Mouse (Mus musculus): ENCODE data around the gene Hspb7.

Gene Hspb7

GRCm38 (mm10) chr4:141420192-141420829 is at the start of gene Hspb7:
Hspb7 (plus strand) TSS chr4:141420779.
- DNase-seq (ENCODE audit: low read depth, low spot score), result no peak

DNA sequence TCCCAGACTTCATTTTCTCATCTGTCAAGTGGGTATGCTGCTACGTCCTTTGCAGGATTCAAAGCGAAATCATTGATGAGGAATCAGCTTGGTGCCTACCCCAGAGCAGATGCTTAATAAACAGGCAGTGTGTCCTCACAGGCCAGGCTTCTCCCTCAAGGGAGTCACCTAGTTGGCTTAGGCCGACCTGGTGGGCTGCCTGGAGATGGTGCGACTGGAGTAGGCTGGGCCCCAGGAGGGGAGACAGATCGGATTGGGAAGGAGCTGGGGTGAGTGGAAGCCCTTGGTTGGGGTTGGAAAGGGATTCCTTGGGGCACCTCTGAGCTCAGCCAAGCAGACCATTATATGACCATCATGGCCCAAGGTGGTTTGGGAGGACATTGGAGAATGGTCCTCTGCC is 48.2 kb upstream of the Hspb7 start:
- no peak for DNase-seq (ENCODE audit: low read depth, low spot score)

DNA sequence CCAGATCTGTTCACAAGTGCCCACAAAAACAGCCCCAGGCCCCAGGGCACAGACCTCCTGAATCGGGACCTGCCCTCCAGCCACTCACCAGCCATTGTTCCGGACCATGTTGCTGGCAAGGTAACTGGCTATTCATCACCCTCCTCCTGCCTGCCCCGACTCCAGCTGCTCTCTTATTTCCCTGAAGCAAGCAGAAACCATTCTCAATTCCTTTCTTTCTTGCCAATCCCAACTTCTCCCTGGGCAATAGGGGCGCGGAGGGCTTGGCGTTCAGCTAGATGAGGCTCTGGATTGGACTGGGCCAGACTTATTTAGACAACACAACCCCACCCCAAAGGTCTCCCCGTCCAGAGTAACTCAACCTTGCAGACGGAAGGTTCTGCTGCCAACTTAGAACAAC is 40.9 kb upstream of the Hspb7 start:
- DNase-seq (ENCODE audit: low read depth, low spot score), result no peak

- DNase-seq (ENCODE audit: low read depth, low spot score), result no peak
These were observed 38.2 kb upstream of the Hspb7 start for GRCm38 (mm10) chr4:141382406-141382805.

DNA sequence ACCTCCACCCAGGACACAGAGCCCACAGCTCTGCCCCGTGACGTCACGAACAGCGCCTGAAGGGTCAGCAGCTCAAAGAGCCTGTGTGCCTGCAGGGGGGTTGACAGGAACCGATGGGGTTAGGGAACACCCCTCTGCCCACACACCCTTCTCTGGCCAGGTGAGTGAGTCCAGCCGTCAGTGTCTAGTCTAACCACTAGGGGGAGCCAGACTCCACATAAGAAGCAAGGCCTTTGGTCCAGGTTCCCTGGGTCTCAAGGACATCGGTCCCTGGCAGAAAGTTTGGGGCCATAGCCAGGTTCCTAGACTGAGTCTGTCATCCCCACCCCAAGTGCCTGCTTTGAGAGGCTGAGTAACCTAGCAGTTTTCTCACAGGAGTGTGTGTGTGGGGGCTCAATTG is 35.3 kb upstream of the Hspb7 start:
- peak; percentile 62 for DNase-seq (ENCODE audit: low read depth, low spot score)

DNA sequence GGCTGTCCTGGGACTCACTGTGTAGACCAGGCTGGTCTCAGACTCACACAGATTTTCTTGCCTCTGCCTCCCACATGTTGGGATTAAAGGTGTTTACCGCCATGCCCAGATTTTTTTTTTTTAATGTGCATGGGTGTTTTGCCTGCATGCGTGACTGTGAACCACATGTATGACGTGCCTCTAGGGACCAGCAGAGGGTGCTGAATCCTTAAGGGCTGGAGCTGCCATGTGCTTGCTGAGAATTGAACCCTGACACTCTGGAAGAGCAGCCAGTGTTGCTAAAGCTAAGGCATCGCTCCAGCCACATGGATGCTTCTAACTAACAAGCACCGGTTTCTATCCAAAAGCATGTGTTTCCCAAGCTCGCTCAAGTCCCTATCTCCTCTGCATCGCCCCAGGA is 34.4 kb upstream of the Hspb7 start:
- no peak for DNase-seq (ENCODE audit: low read depth, low spot score)

DNA sequence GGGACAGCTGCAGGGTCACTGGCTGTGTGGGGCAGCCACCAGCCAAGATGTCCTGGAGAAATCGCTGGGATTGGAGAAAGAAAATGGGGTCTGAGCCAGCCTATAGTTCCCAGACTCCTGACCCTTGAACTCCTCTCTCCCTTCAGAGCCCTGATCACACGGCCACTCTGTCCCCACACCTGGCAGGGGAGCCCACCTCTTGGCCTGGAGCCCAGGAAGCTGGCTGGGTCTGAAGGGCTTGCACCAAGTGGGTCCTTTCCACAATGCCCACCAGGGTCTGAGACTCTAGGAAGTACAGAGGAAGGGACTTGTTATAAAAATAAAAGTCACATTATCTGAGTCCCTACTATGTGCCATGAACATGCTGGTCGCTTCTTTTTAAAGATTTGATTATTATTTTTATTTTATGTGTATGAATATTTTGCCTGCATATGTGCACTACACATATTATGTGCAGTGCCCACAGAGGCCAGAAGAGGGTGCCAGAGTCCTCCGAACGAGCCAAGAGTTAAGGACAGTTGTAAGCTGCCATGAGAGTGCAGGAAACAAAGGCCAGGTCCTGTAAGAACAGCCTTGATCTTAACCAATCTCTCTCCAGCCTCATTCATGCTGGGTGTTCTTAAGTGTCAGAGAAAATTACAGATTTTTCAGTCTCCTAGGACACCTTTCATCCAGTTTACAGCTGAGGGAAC is 33.3 kb upstream of the Hspb7 start:
- peak; percentile 35 for DNase-seq (ENCODE audit: low read depth, low spot score)

- no peak for DNase-seq (ENCODE audit: low read depth, low spot score)
These were observed 32.6 kb upstream of the Hspb7 start for GRCm38 (mm10) chr4:141387933-141388332.

DNA sequence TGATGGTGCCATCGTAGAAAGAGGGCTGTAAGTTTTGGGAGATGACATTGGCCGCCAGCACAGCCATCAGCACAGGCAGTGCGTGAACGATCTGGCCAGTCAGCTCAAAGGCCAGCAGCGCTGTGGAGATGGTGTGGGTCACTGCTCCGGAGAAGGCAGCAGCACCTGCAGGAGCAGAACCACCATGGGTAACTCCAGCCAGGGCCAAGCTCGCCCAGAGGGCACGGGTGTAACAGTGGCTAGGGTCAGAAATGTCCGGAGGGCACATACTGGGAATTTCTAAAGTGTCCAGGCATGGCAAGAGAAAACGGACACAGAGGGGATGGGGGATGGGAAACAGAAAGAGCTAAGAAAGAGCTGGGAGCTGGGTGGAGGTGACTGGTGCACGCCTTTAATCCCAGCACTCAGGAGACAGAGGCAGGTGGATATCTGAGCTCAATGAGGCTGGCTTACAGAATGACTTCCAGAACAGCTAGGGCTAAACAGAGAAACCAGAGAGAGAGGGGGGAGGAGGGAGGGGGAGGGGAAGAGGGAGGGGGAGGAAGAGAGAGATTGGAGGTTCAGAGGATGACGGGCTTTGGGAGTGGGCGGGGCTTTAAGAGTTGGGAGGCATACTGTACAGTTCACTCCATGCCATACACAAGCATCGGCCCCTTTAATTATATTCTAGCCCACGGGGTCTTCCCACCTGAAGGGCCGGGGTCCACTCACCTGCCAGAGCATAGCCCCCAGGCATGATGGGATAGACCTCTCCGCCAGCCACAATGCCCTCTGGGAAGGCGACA is 31.0 kb upstream of the Hspb7 start:
- DNase-seq (ENCODE audit: low read depth, low spot score), result no peak

- no peak for DNase-seq (ENCODE audit: low read depth, low spot score)
These were observed 29.3 kb upstream of the Hspb7 start for GRCm38 (mm10) chr4:141391293-141391692.

DNA sequence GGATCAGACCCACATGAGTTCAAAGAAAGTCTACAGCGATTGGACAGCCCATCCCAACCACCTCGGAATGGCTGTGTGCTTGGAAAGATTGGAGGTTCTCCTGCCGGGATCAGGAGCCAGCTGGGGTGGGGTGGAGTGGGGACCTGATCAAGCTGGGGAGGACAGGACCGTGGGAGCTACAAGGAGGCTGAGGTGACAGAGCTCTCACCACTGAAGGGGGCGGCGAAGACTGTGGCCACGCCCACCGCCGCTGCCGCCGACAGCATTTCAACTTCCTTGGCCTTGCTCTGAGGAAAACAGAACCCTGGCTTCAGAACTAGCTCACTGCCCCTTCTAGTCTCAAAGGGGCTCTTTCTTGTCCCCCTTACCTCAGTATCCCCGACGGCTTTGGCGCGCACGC is 25.8 kb upstream of the Hspb7 start:
- no peak for DNase-seq (ENCODE audit: low read depth, low spot score)

DNA sequence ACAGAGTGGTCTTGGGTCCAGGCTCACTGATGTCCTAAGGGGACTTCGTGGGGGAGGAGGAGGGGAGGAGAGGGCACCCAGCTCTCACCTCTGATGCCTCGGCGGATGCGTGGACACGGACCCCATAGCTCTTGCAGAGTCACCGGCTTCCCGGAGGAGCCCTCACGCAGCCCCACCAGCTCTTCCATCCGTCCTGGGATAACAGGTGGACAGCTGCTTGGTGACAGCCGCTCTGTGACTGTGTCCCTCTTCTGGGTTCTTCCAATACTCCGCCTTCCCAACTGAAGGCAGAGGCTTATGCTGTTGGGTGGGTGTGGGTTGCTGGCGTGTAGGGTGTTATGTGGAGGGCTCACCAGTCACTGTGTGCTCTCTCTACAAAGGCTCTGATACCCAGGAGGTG is 22.7 kb upstream of the Hspb7 start:
- no peak for DNase-seq (ENCODE audit: low read depth, low spot score)

- DNase-seq (ENCODE audit: low read depth, low spot score), result no peak
These were observed 22.0 kb upstream of the Hspb7 start, which contains the start of gene Clcnka for GRCm38 (mm10) chr4:141398545-141398944. Clcnka (minus strand) TSS chr4:141398724.

GRCm38 (mm10) chr4:141400171-141400570 is 20.4 kb upstream of the Hspb7 start:
- DNase-seq (ENCODE audit: low read depth, low spot score), result no peak

GRCm38 (mm10) chr4:141404518-141405313 is 15.9 kb upstream of the Hspb7 start:
- peak; percentile 80 for DNase-seq (ENCODE audit: low read depth, low spot score)

DNA sequence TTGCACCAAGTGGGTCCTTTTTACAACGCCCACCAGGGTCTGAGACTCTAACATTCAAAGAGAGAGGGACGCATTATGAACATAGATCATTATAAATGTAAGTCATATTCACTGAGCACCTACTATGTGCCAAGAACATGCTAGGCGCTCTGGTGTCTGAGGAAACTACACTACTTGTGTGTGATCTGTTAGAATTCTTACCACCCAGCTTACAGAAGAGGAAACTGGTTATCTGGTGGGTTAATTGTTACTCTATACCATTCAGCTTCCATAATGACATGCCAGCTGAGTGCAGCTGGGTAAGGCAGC is 15.3 kb upstream of the Hspb7 start:
- DNase-seq (ENCODE audit: low read depth, low spot score), result no peak

GRCm38 (mm10) chr4:141406516-141407299 is 13.9 kb upstream of the Hspb7 start:
- peak; percentile 51 for DNase-seq (ENCODE audit: low read depth, low spot score)

- no peak for DNase-seq (ENCODE audit: low read depth, low spot score)
These were observed 12.0 kb upstream of the Hspb7 start for GRCm38 (mm10) chr4:141408577-141408976.

- no peak for DNase-seq (ENCODE audit: low read depth, low spot score)
These were observed 9.1 kb upstream of the Hspb7 start for GRCm38 (mm10) chr4:141411430-141411992.

GRCm38 (mm10) chr4:141415924-141416323 is 4.7 kb upstream of the Hspb7 start, which contains the start of gene Clcnkb:
Clcnkb (minus strand) TSS chr4:141416014.
- DNase-seq (ENCODE audit: low read depth, low spot score), result no peak

All from skeletal muscle tissue, adult 2 months (tissue).